Mouse (Mus musculus): ENCODE results near the gene Abhd17c. TPM values are rescaled to one million over a fixed set of nuclear protein-coding genes. Genes with fewer than 3 reads are reported as not detected.

Abhd17c gene
- polyA plus RNA-seq (2012; rRNA removed) = 114 and 292 TPM in 2 replicates

- H3K27me3 ChIP-seq (ENCODE audit: control insufficient read depth, insufficient read depth, low read length) = no peaks in the 10 kb centered on the region
- no peak for TF ChIP-seq CTCF (IDR thresholded peaks at IDR 0.05; ENCODE audit: extremely low read depth, insufficient read length, insufficient replicate concordance, low read depth, low read length)
- TF ChIP-seq POLR2A (IDR thresholded peaks at IDR 0.05; ENCODE audit: low read depth, low read length) = peak; percentile 44; the same call in 1 of the 2 replicates
- peak within 1 kb of the TSS; percentile 94 for H3K27ac ChIP-seq (ENCODE audit: insufficient read depth, low read depth, low read length)
- WGBS = 1% methylated on average over 107 of the region's 109 CpGs
- H3K4me1 ChIP-seq (ENCODE audit: control insufficient read depth, insufficient read depth, insufficient read length, low read length) = peaks cover 21% of the 10 kb centered on the region; the same call in 1 of the 2 replicates
- H3K36me3 ChIP-seq (ENCODE audit: control insufficient read depth, insufficient read depth, low read length) = peaks cover 4% of the 10 kb centered on the region; the same call in 1 of the 2 replicates
- peak within 1 kb of the TSS; percentile 78 for H3K4me3 ChIP-seq (ENCODE audit: low read depth, low read length)
Observed at GRCm38 (mm10) chr7:84151001-84151959, at the start of gene Abhd17c. Abhd17c (minus strand) TSS chr7:84151893.

- Histone ChIP-seq H3K27ac (ENCODE audit: insufficient read depth, low read depth, low read length) (no peak overlapping the region), H3K27me3 (ENCODE audit: control insufficient read depth, insufficient read depth, low read length) (no peaks in the 10 kb centered on the region), H3K4me3 (ENCODE audit: low read depth, low read length) (no peak overlapping the region), H3K4me1 (ENCODE audit: control insufficient read depth, insufficient read depth, insufficient read length, low read length) (peaks cover 2% of the 10 kb centered on the region; the same call in 1 of the 2 replicates), H3K36me3 (ENCODE audit: control insufficient read depth, insufficient read depth, low read length) (no peaks in the 10 kb centered on the region)
- no peak for TF ChIP-seq CTCF (IDR thresholded peaks at IDR 0.05; ENCODE audit: extremely low read depth, insufficient read length, insufficient replicate concordance, low read depth, low read length)
- TF ChIP-seq POLR2A (IDR thresholded peaks at IDR 0.05; ENCODE audit: low read depth, low read length) = no peak
- 84% methylated on average over 6 of the region's 6 CpGs for WGBS
Observed at GRCm38 (mm10) chr7:84197208-84197860, 45.6 kb upstream of the Abhd17c start.

DNA sequence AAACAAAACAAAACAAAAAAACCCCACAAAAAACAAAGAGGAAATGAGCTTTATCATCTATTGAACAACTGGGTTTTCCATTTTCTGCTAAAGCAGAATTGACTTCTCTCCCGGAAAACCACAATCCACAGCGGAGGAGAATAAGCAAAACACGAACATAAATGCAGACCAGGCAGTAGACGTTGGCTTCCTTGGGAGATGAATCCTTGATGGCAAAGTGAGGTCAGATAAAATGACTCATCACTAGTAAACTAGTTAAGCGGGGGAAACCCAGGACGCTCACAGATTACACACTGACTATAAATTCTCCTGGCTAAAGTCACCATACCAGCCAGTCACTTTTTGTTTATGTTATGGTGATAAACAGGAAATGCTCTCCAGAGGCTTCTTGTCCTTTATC lies 44.5 kb upstream of the Abhd17c start:
- no peak overlapping the region for H3K4me3 ChIP-seq (ENCODE audit: low read depth, low read length)
- H3K36me3 ChIP-seq (ENCODE audit: control insufficient read depth, insufficient read depth, low read length) = no peaks in the 10 kb centered on the region
- no peaks in the 10 kb centered on the region; the same call in 1 of the 2 replicates for H3K4me1 ChIP-seq (ENCODE audit: control insufficient read depth, insufficient read depth, insufficient read length, low read length)
- H3K27me3 ChIP-seq (ENCODE audit: control insufficient read depth, insufficient read depth, low read length) = no peaks in the 10 kb centered on the region
- TF ChIP-seq POLR2A (IDR thresholded peaks at IDR 0.05; ENCODE audit: low read depth, low read length) (no peak), CTCF (IDR thresholded peaks at IDR 0.05; ENCODE audit: extremely low read depth, insufficient read length, insufficient replicate concordance, low read depth, low read length) (no peak)
- no peak overlapping the region for H3K27ac ChIP-seq (ENCODE audit: insufficient read depth, low read depth, low read length)
- 60% methylated on average over 6 of the region's 6 CpGs for WGBS

DNA sequence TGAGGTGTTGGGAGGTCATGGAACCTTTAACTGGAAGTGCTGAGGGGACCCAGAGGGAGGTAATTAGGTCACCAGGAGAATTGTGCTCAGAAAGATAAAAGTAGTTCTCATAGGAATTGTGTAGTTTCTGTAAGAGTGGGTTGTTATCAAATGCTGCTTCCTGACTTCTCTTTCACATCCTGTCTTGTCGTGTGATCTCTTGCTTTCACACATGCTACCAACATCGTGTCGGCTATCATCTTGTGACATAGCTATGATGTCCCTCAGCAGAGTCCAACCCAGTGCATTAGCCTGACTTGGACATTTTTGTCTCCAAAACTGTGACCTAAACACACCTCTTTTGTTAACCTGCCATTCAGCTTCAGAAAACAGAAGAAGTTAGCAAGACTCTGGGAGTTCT lies 40.6 kb upstream of the Abhd17c start:
- 86% methylated on average over 3 of the region's 3 CpGs for WGBS
- H3K36me3 ChIP-seq (ENCODE audit: control insufficient read depth, insufficient read depth, low read length) = no peaks in the 10 kb centered on the region
- H3K4me3 ChIP-seq (ENCODE audit: low read depth, low read length) = no peak overlapping the region
- H3K4me1 ChIP-seq (ENCODE audit: control insufficient read depth, insufficient read depth, insufficient read length, low read length) = peaks cover 7% of the 10 kb centered on the region; the same call in 1 of the 2 replicates
- H3K27ac ChIP-seq (ENCODE audit: insufficient read depth, low read depth, low read length) = no peak overlapping the region
- H3K27me3 ChIP-seq (ENCODE audit: control insufficient read depth, insufficient read depth, low read length) = no peaks in the 10 kb centered on the region
- TF ChIP-seq POLR2A (IDR thresholded peaks at IDR 0.05; ENCODE audit: low read depth, low read length) = no peak
- no peak for TF ChIP-seq CTCF (IDR thresholded peaks at IDR 0.05; ENCODE audit: extremely low read depth, insufficient read length, insufficient replicate concordance, low read depth, low read length)

DNA sequence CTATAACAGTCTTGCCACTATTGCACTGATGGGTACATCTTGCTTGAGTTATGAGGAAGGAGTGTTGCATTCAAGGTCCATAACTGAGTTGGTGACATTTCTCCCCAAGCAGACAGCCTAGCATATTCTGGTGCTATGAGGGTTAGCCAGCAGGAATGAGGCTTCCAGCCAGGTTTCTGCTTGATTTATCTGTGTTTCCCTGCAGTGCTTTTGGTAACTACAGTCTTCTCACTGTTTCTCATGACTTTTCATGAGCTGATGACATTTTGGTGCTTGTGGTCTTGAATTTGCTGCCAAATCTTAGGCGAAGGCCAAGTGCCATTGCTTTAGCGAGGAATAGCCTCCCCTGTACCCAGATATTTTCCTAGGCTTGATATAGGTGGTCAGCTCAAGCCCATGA lies 39.8 kb upstream of the Abhd17c start:
- 93% methylated on average over 2 of the region's 2 CpGs for WGBS
- Histone ChIP-seq H3K4me1 (ENCODE audit: control insufficient read depth, insufficient read depth, insufficient read length, low read length) (peaks cover 7% of the 10 kb centered on the region; the same call in 1 of the 2 replicates), H3K4me3 (ENCODE audit: low read depth, low read length) (no peak overlapping the region), H3K36me3 (ENCODE audit: control insufficient read depth, insufficient read depth, low read length) (no peaks in the 10 kb centered on the region), H3K27ac (ENCODE audit: insufficient read depth, low read depth, low read length) (no peak overlapping the region), H3K27me3 (ENCODE audit: control insufficient read depth, insufficient read depth, low read length) (no peaks in the 10 kb centered on the region)
- no peak for TF ChIP-seq POLR2A (IDR thresholded peaks at IDR 0.05; ENCODE audit: low read depth, low read length)
- TF ChIP-seq CTCF (IDR thresholded peaks at IDR 0.05; ENCODE audit: extremely low read depth, insufficient read length, insufficient replicate concordance, low read depth, low read length) = no peak

- TF ChIP-seq CTCF (IDR thresholded peaks at IDR 0.05; ENCODE audit: extremely low read depth, insufficient read length, insufficient replicate concordance, low read depth, low read length) (no peak), POLR2A (IDR thresholded peaks at IDR 0.05; ENCODE audit: low read depth, low read length) (no peak)
- no peaks in the 10 kb centered on the region for H3K36me3 ChIP-seq (ENCODE audit: control insufficient read depth, insufficient read depth, low read length)
- peaks cover 7% of the 10 kb centered on the region; the same call in 1 of the 2 replicates for H3K4me1 ChIP-seq (ENCODE audit: control insufficient read depth, insufficient read depth, insufficient read length, low read length)
- no peak overlapping the region for H3K27ac ChIP-seq (ENCODE audit: insufficient read depth, low read depth, low read length)
- H3K4me3 ChIP-seq (ENCODE audit: low read depth, low read length) = no peak overlapping the region
- no peaks in the 10 kb centered on the region for H3K27me3 ChIP-seq (ENCODE audit: control insufficient read depth, insufficient read depth, low read length)
- 18% methylated on average over 5 of the region's 5 CpGs for WGBS
Observed at GRCm38 (mm10) chr7:84188196-84188595, 36.5 kb upstream of the Abhd17c start.

DNA sequence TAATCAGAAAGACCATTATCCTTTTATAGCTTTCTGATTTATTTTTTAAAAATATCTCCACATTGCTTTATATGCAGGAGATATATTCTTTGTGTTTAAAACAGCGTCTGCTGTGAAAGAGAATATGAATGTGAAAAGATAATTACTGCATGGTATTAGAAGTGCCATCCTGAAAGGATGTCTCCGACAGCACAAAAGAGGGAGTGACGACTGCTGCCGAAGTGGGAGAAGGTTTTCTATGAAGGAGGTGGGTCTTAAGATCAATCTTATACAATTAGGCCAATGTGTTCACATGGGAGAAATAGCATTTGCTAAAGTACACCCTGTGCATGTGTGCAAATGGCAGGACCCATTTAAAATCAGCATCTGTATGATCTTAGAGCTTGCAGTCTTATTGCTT lies 33.5 kb upstream of the Abhd17c start:
- TF ChIP-seq POLR2A (IDR thresholded peaks at IDR 0.05; ENCODE audit: low read depth, low read length) = no peak
- TF ChIP-seq CTCF (IDR thresholded peaks at IDR 0.05; ENCODE audit: extremely low read depth, insufficient read length, insufficient replicate concordance, low read depth, low read length) = no peak
- no peaks in the 10 kb centered on the region for H3K27me3 ChIP-seq (ENCODE audit: control insufficient read depth, insufficient read depth, low read length)
- no peak overlapping the region for H3K4me3 ChIP-seq (ENCODE audit: low read depth, low read length)
- H3K36me3 ChIP-seq (ENCODE audit: control insufficient read depth, insufficient read depth, low read length) = no peaks in the 10 kb centered on the region
- WGBS = 96% methylated on average over 4 of the region's 4 CpGs
- no peak overlapping the region for H3K27ac ChIP-seq (ENCODE audit: insufficient read depth, low read depth, low read length)
- peaks cover 10% of the 10 kb centered on the region; the same call in 1 of the 2 replicates for H3K4me1 ChIP-seq (ENCODE audit: control insufficient read depth, insufficient read depth, insufficient read length, low read length)

Data from small intestine, adult 2 months (tissue).